Comparison of ENCODE assay signal across 15 mouse cellular contexts in the genomic region with DNA sequence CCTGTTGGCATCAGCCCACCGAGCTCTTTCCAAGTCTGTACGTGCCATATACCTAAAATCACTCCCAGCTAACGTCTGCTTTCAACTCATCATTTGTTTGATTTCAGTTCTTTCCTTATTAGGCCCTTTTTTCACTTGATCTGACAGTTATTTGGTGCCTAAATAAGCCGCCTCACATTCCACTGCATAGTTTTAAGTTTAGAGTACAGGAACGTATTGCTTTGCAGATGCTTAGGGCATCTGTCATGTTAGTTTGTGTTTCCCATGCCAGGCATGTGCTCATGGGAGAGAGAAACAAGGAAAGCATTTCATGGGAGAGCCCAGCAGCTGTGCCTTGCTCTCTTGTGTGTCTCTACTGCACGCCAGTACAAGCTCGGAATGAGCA. TPM values are rescaled to one million over a fixed set of nuclear protein-coding genes. Genes with fewer than 3 reads are reported as not detected.
DNase-seq lines count a peak whose midpoint lies in the region; ATAC-seq lines count a peak whose summit lies in the region.
"Had no signal": no experiment of that assay in that cellular context is flagged by ENCODE, and none has a peak within 500 bp of the region (broad histone marks: within the 10 kb centered on the region; RNA-seq: fewer than 3 reads in every experiment).

No protein-coding gene starts in this region.

- no peaks in the 10 kb centered on the region for H3K27me3 ChIP-seq in embryonic facial prominence, embryonic 13.5 days
- no peaks in the 10 kb centered on the region for H3K27me3 ChIP-seq in embryonic facial prominence, embryonic 10.5 days (replicated peaks; ENCODE audit: low read depth, poor library complexity, severe bottlenecking)
- no peaks in the 10 kb centered on the region for H3K27me3 ChIP-seq in limb, embryonic 12.5 days
- no peaks in the 10 kb centered on the region for H3K27me3 ChIP-seq in limb, embryonic 10.5 days (ENCODE audit: low read depth, poor library complexity, severe bottlenecking)
- no peaks in the 10 kb centered on the region for H3K27me3 ChIP-seq in neural tube, embryonic 14.5 days (ENCODE audit: control insufficient read depth, insufficient read depth, low read length)
- H3K27me3 ChIP-seq: liver, embryonic 12.5 days had no signal

- no peaks in the 10 kb centered on the region for H3K9me3 ChIP-seq in embryonic facial prominence, embryonic 13.5 days
- no peaks in the 10 kb centered on the region for H3K9me3 ChIP-seq in embryonic facial prominence, embryonic 10.5 days
- H3K9me3 ChIP-seq in limb, embryonic 12.5 days, result 0 out of 2 replicates have a peak, but pooled peaks cover 4% of the 10 kb centered on the region
- no peaks in the 10 kb centered on the region for H3K9me3 ChIP-seq in limb, embryonic 10.5 days (replicated peaks)
- H3K9me3 ChIP-seq in neural tube, embryonic 14.5 days (ENCODE audit: control insufficient read depth, low read length), result no peaks in the 10 kb centered on the region
- H3K9me3 ChIP-seq: kidney, embryonic 15.5 days; liver, embryonic 12.5 days; midbrain, embryonic 10.5 days had no signal

- H3K36me3 ChIP-seq in embryonic facial prominence, embryonic 13.5 days, result peaks cover 66% of the 10 kb centered on the region
- peaks cover 64% of the 10 kb centered on the region for H3K36me3 ChIP-seq in embryonic facial prominence, embryonic 10.5 days (replicated peaks)
- H3K36me3 ChIP-seq in limb, embryonic 12.5 days, result peaks cover 67% of the 10 kb centered on the region
- peaks cover 70% of the 10 kb centered on the region for H3K36me3 ChIP-seq in limb, embryonic 10.5 days
- no peaks in the 10 kb centered on the region for H3K36me3 ChIP-seq in neural tube, embryonic 14.5 days (ENCODE audit: control insufficient read depth, insufficient read depth, low read length)
- H3K36me3 ChIP-seq: liver, embryonic 12.5 days had no signal

- H3K4me3 ChIP-seq in embryonic facial prominence, embryonic 13.5 days, result no peak overlapping the region
- no peak overlapping the region for H3K4me3 ChIP-seq in embryonic facial prominence, embryonic 10.5 days
- H3K4me3 ChIP-seq in limb, embryonic 12.5 days (replicated peaks), result no peak overlapping the region
- H3K4me3 ChIP-seq in limb, embryonic 10.5 days, result no peak overlapping the region
- H3K4me3 ChIP-seq in neural tube, embryonic 14.5 days (ENCODE audit: low read depth, low read length), result no peak overlapping the region
- H3K4me3 ChIP-seq: heart, adult 2 months; kidney, embryonic 15.5 days; liver, embryonic 12.5 days; midbrain, embryonic 10.5 days had no signal

- no peak overlapping the region for H3K9ac ChIP-seq in embryonic facial prominence, embryonic 13.5 days
- no peak overlapping the region for H3K9ac ChIP-seq in limb, embryonic 12.5 days (replicated peaks)
- H3K9ac ChIP-seq in neural tube, embryonic 14.5 days (replicated peaks; ENCODE audit: low read depth, low read length), result no peak overlapping the region
- H3K9ac ChIP-seq: kidney, embryonic 15.5 days; liver, embryonic 12.5 days had no signal

- WGBS in embryonic facial prominence, embryonic 13.5 days, result 60% methylated on average over 7 of the region's 7 CpGs
- WGBS in embryonic facial prominence, embryonic 10.5 days, result 93% methylated on average over 7 of the region's 7 CpGs
- 81% methylated on average over 7 of the region's 7 CpGs for WGBS in limb, embryonic 12.5 days
- 86% methylated on average over 7 of the region's 7 CpGs for WGBS in limb, embryonic 10.5 days
- 78% methylated on average over 7 of the region's 7 CpGs for WGBS in neural tube, embryonic 14.5 days

- peak overlapping the region; percentile 39; the same call in 1 of the 2 replicates for H3K27ac ChIP-seq in embryonic facial prominence, embryonic 13.5 days
- H3K27ac ChIP-seq in embryonic facial prominence, embryonic 10.5 days (replicated peaks), result no peak overlapping the region
- 0 out of 2 replicates have a peak overlapping the region, but pooled peaks have one; percentile 12 for H3K27ac ChIP-seq in limb, embryonic 12.5 days
- H3K27ac ChIP-seq in limb, embryonic 10.5 days, result no peak overlapping the region
- 0 out of 2 replicates have a peak overlapping the region, but pooled peaks have one; percentile 34 for H3K27ac ChIP-seq in neural tube, embryonic 14.5 days (ENCODE audit: low read depth, low read length)
- H3K27ac ChIP-seq: heart, adult 2 months; kidney, embryonic 15.5 days; liver, embryonic 12.5 days; midbrain, embryonic 10.5 days had no signal

- H3K4me2 ChIP-seq in embryonic facial prominence, embryonic 13.5 days, result no peak overlapping the region
- no peak overlapping the region for H3K4me2 ChIP-seq in limb, embryonic 12.5 days
- H3K4me2 ChIP-seq in neural tube, embryonic 14.5 days (ENCODE audit: low read depth, low read length), result no peak overlapping the region
- H3K4me2 ChIP-seq: kidney, embryonic 15.5 days; liver, embryonic 12.5 days had no signal

- no peak for DNase-seq in embryonic facial prominence, embryonic 10.5 days (ENCODE audit: low spot score)
- DNase-seq in limb, embryonic 10.5 days (ENCODE audit: low spot score), result no peak
- peak; percentile 85 for DNase-seq in fibroblast of lung, adult 2 months (ENCODE audit: low read depth)
- DNase-seq in frontal cortex, adult 2 months (ENCODE audit: extremely low spot score in 1 of 2, low spot score in 1 of 2), result no peak
- DNase-seq in urinary bladder, postnatal 25 days (ENCODE audit: low spot score), result no peak
- DNase-seq: adrenal gland, postnatal 25 days; cerebellum, adult 11-12 months; heart, adult 2 months; right cerebral cortex, postnatal 14 days had no signal

- ATAC-seq in embryonic facial prominence, embryonic 13.5 days (ENCODE audit: insufficient number of reproducible peaks, insufficient read depth, low FRiP score, low TSS enrichment, low read depth), result no peak
- no peak for ATAC-seq in limb, embryonic 12.5 days (ENCODE audit: insufficient number of reproducible peaks, insufficient read depth, low FRiP score, low TSS enrichment, low read depth)
- ATAC-seq in neural tube, embryonic 14.5 days (ENCODE audit: low read depth), result no peak
- ATAC-seq: liver, embryonic 12.5 days had no signal

- peaks cover 25% of the 10 kb centered on the region for H3K4me1 ChIP-seq in embryonic facial prominence, embryonic 13.5 days
- peaks cover 6% of the 10 kb centered on the region for H3K4me1 ChIP-seq in embryonic facial prominence, embryonic 10.5 days
- H3K4me1 ChIP-seq in limb, embryonic 12.5 days (replicated peaks), result peaks cover 10% of the 10 kb centered on the region
- peaks cover 3% of the 10 kb centered on the region; the same call in 1 of the 2 replicates for H3K4me1 ChIP-seq in limb, embryonic 10.5 days
- 0 out of 2 replicates have a peak, but pooled peaks cover 4% of the 10 kb centered on the region for H3K4me1 ChIP-seq in neural tube, embryonic 14.5 days (ENCODE audit: control insufficient read depth, insufficient read depth, low read length)
- H3K4me1 ChIP-seq: liver, embryonic 12.5 days; midbrain, embryonic 10.5 days had no signal

RNA-seq across cellular contexts. Expression of a gene that starts 50.3 kb away (rescaled TPM):
- polyA plus RNA-seq in embryonic facial prominence, embryonic 13.5 days (2015; fragmentation: Nextera tagmentation; extraction: Ambion mirVana), result 20.1 and 20.5 TPM in 2 replicates
- 4.8 and 6.2 TPM in 2 replicates for polyA plus RNA-seq in embryonic facial prominence, embryonic 10.5 days (2016; fragmentation: Nextera tagmentation; extraction: Ambion mirVana)
- polyA plus RNA-seq in limb, embryonic 12.5 days (2016; fragmentation: Nextera tagmentation; extraction: Ambion mirVana), result 15.4 and 16.2 TPM in 2 replicates
- 7.0 and 9.5 TPM in 2 replicates for polyA plus RNA-seq in limb, embryonic 10.5 days (2016; fragmentation: Nextera tagmentation; extraction: Ambion mirVana)
- 6.3 and 6.5 TPM in 2 replicates for polyA plus RNA-seq in neural tube, embryonic 14.5 days (2014; fragmentation: Nextera tagmentation; extraction: Ambion mirVana)
- 8.8 and 11.3 TPM in 2 replicates for polyA plus RNA-seq in frontal cortex, adult 2 months (2012; rRNA removed)

Comparison
In these comparisons a context has a peak if more than half of its experiments do, and no peak if none do; other contexts are left out.
1. H3K27ac ChIP-seq: peak in embryonic facial prominence, embryonic 13.5 days (single experiment), limb, embryonic 12.5 days (single experiment) and neural tube, embryonic 14.5 days (single experiment); none in embryonic facial prominence, embryonic 10.5 days (single experiment) and limb, embryonic 10.5 days (single experiment).